Mouse (Mus musculus) hindbrain, embryonic 11.5 days (tissue): ENCODE data around the gene Ankrd11. TPM values are rescaled to one million over a fixed set of nuclear protein-coding genes. Genes with fewer than 3 reads are reported as not detected.

Source experiments
- ATAC-seq: fragments of 200-750 bp; cut with Nextera tagmentation; 2 replicates; pipeline ENCODE4 v1.8.0; 2017; ENCODE audit warnings: mild to moderate bottlenecking, moderate TSS enrichment, moderate library complexity; ENCODE audit not compliant: low FRiP score
- DNase-seq: peaks from one replicate; pipeline ENCODE4 v3.0.0-alpha.2; 2015; ENCODE audit warnings: low spot score
- H3K27ac ChIP-seq: fragments of 300-500 bp; sonication (generic); 2 replicates; pipeline ENCODE4 v1.5.1; 2014; ENCODE audit warnings: mild to moderate bottlenecking, low read depth, low read length
- H3K27me3 ChIP-seq: fragments of 300-500 bp; sonication (generic); 2 replicates; pipeline ENCODE4 v1.6.1; 2014; ENCODE audit warnings: mild to moderate bottlenecking, low read length, moderate library complexity, mixed read lengths; ENCODE audit not compliant: control insufficient read depth, insufficient read depth
- H3K36me3 ChIP-seq: fragments of 300-500 bp; sonication (generic); 2 replicates; pipeline ENCODE4 v1.6.1; 2014; ENCODE audit warnings: mild to moderate bottlenecking, low read length, moderate library complexity, mixed read lengths; ENCODE audit not compliant: control insufficient read depth, insufficient read depth
- H3K4me1 ChIP-seq: fragments of 300-500 bp; sonication (generic); replicated peaks from 2 replicates; pipeline ENCODE4 v1.6.1; 2014; ENCODE audit warnings: low read length, mixed read lengths; ENCODE audit not compliant: control insufficient read depth, insufficient read depth
- H3K4me2 ChIP-seq: fragments of 300-500 bp; sonication (generic); replicated peaks from 2 replicates; pipeline ENCODE4 v1.6.1; 2014; ENCODE audit warnings: mild to moderate bottlenecking, low read depth, low read length
- H3K4me3 ChIP-seq: fragments of 300-500 bp; sonication (generic); 2 replicates; pipeline ENCODE4 v1.5.1; 2014; ENCODE audit warnings: low read depth, low read length
- H3K9ac ChIP-seq: fragments of 300-500 bp; sonication (generic); 2 replicates; pipeline ENCODE4 v1.6.1; 2014; ENCODE audit warnings: low read depth, low read length
- H3K9me3 ChIP-seq: fragments of 300-500 bp; sonication (generic); 2 replicates; pipeline ENCODE4 v1.6.1; 2016; ENCODE audit warnings: low read length; ENCODE audit not compliant: control insufficient read depth
- WGBS: fragments of 180-500 bp; shearing (Covaris S2); extraction: QIAGEN DNeasy Blood & Tissue Kit; methylation state at CpG from one replicate; pipeline ENCODE4 v1.1.7; 2014; 5-methylcytosine and 5-hydroxymethylcytosine counted together
- polyA plus RNA-seq: library from polyadenylated mRNA; unstranded; fragments of >200 nt; fragmentation: Nextera tagmentation; extraction: Ambion mirVana; gene quantifications from 2 replicates; pipeline ENCODE4 v1.2.1, GENCODE M21; 2014

Ankrd11 gene
- polyA plus RNA-seq, 1 experiment from 2014 or later: 52.7 TPM

GRCm38 (mm10) chr8:123005328-123005727, 36.7 kb downstream of the Ankrd11 start:
- H3K9me3 ChIP-seq: no peaks in the 10 kb centered on the region
- ATAC-seq (no peak), DNase-seq (no peak)
- H3K9ac ChIP-seq: no peak overlapping the region
- 84% methylated on average over 3 of the region's 3 CpGs for WGBS
- H3K4me2 ChIP-seq: no peak overlapping the region
- H3K4me3 ChIP-seq: no peak overlapping the region
- no peaks in the 10 kb centered on the region for H3K36me3 ChIP-seq
- H3K4me1 ChIP-seq: no peaks in the 10 kb centered on the region
- no peaks in the 10 kb centered on the region for H3K27me3 ChIP-seq
- no peak overlapping the region for H3K27ac ChIP-seq

- no peaks in the 10 kb centered on the region for H3K4me1 ChIP-seq
- H3K27me3 ChIP-seq: no peaks in the 10 kb centered on the region
- H3K36me3 ChIP-seq: no peaks in the 10 kb centered on the region
- H3K4me3 ChIP-seq: no peak overlapping the region
- H3K9me3 ChIP-seq: no peaks in the 10 kb centered on the region
- 72% methylated on average over 14 of the region's 14 CpGs for WGBS
- DNase-seq (no peak), ATAC-seq (no peak)
- H3K9ac ChIP-seq: no peak overlapping the region
- H3K27ac ChIP-seq: no peak overlapping the region
- no peak overlapping the region for H3K4me2 ChIP-seq
These were observed 37.8 kb downstream of the Ankrd11 start for GRCm38 (mm10) chr8:123004033-123004922.

- no peak overlapping the region for H3K9ac ChIP-seq
- H3K4me1 ChIP-seq: no peaks in the 10 kb centered on the region
- H3K4me2 ChIP-seq: no peak overlapping the region
- DNase-seq (no peak), ATAC-seq (no peak)
- H3K27ac ChIP-seq: no peak overlapping the region
- H3K4me3 ChIP-seq: no peak overlapping the region
- 84% methylated on average over 2 of the region's 2 CpGs for WGBS
- H3K36me3 ChIP-seq: no peaks in the 10 kb centered on the region
- no peaks in the 10 kb centered on the region for H3K27me3 ChIP-seq
- H3K9me3 ChIP-seq: no peaks in the 10 kb centered on the region
These were observed 41.8 kb downstream of the Ankrd11 start for GRCm38 (mm10) chr8:123000311-123000710.

GRCm38 (mm10) chr8:122997963-122998362, 44.1 kb downstream of the Ankrd11 start:
- Histone ChIP-seq H3K27me3 (no peaks in the 10 kb centered on the region), H3K36me3 (no peaks in the 10 kb centered on the region), H3K4me1 (no peaks in the 10 kb centered on the region), H3K4me3 (no peak overlapping the region), H3K9ac (no peak overlapping the region), H3K4me2 (no peak overlapping the region), H3K27ac (no peak overlapping the region), H3K9me3 (no peaks in the 10 kb centered on the region)
- WGBS: 83% methylated on average over 4 of the region's 4 CpGs
- no peak for ATAC-seq
- no peak for DNase-seq

- Histone ChIP-seq H3K36me3 (no peaks in the 10 kb centered on the region), H3K9ac (no peak overlapping the region), H3K4me2 (no peak overlapping the region), H3K4me1 (no peaks in the 10 kb centered on the region), H3K4me3 (no peak overlapping the region), H3K27ac (no peak overlapping the region), H3K27me3 (no peaks in the 10 kb centered on the region), H3K9me3 (no peaks in the 10 kb centered on the region)
- 72% methylated on average over 5 of the region's 5 CpGs for WGBS
- DNase-seq (no peak), ATAC-seq (no peak)
These were observed 48.3 kb downstream of the Ankrd11 start for GRCm38 (mm10) chr8:122993740-122994139.

- no peaks in the 10 kb centered on the region for H3K27me3 ChIP-seq
- no peaks in the 10 kb centered on the region for H3K4me1 ChIP-seq
- H3K4me3 ChIP-seq: no peak overlapping the region
- 90% methylated on average over 3 of the region's 3 CpGs for WGBS
- no peaks in the 10 kb centered on the region for H3K36me3 ChIP-seq
- H3K27ac ChIP-seq: no peak overlapping the region
- ATAC-seq: no peak
- no peak overlapping the region for H3K4me2 ChIP-seq
- no peak for DNase-seq
- no peaks in the 10 kb centered on the region for H3K9me3 ChIP-seq
- no peak overlapping the region for H3K9ac ChIP-seq
These were observed 49.0 kb downstream of the Ankrd11 start for GRCm38 (mm10) chr8:122993031-122993430.

DNA sequence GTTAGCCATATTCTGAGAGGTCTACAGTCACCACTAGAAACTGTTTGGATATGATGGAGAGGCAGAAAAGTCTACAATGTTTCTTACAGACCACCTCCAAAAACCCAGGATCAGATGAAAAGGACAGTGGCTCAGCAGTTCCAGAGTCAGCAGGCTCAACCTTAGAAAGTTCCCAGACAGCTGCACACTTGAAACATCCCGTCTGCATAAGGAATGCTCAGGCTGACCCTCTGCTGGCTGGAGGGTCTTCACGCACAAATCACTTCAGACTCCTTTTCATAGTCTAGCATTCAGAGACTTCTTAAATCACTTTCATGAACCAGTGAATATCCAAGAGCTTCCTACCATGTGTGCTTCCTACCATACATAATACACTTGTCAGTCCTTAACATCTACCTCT, 49.8 kb downstream of the Ankrd11 start:
- Histone ChIP-seq H3K9ac (no peak overlapping the region), H3K27ac (no peak overlapping the region), H3K27me3 (no peaks in the 10 kb centered on the region), H3K4me3 (no peak overlapping the region), H3K4me1 (no peaks in the 10 kb centered on the region), H3K4me2 (no peak overlapping the region), H3K36me3 (no peaks in the 10 kb centered on the region), H3K9me3 (no peaks in the 10 kb centered on the region)
- 64% methylated on average over 2 of the region's 2 CpGs for WGBS
- ATAC-seq (no peak), DNase-seq (no peak)

DNA sequence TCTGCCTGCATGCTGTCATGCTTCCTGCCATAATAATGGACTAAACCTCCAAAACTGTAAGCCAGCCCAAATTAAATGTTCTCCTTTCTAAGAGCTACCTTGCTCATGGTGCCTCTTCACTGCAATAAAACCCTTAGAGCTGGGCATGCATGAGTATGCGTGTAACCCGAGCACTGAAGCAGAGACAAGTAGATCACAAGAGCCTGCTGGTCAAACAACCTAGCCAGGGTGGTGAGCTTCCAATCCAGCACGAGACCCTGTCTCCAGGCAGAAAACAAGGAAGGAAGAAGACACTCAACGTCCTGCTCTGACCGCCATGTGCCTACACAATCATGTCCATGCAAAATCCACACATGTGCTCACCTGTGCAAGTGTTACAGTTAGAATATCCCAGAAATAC, 50.7 kb downstream of the Ankrd11 start:
- ATAC-seq: no peak
- WGBS: 85% methylated on average over 5 of the region's 5 CpGs
- Histone ChIP-seq H3K27ac (no peak overlapping the region), H3K36me3 (no peaks in the 10 kb centered on the region), H3K4me3 (no peak overlapping the region), H3K4me2 (no peak overlapping the region), H3K9me3 (no peaks in the 10 kb centered on the region), H3K27me3 (no peaks in the 10 kb centered on the region), H3K9ac (no peak overlapping the region), H3K4me1 (no peaks in the 10 kb centered on the region)
- no peak for DNase-seq

DNA sequence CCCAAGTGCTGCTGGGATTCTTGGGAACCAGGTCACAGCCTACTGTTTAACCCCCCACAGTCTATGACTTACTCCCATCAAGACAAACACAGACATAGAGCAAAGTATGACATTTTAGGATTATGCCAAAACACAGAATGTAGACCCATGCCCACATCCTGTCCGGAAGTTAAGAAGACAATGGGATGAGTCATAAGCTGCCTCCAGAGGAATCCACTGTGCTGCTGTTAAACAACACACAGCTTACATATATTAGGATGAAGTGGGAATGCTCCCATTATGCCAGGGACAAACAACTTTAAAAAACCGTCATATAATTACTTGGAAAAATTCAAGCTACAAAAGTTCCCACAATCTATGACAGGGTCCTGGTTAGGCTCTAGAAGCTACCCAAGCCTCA, 52.1 kb downstream of the Ankrd11 start:
- no peak overlapping the region for H3K4me2 ChIP-seq
- H3K9ac ChIP-seq: no peak overlapping the region
- H3K9me3 ChIP-seq: no peaks in the 10 kb centered on the region
- no peaks in the 10 kb centered on the region for H3K27me3 ChIP-seq
- ATAC-seq (no peak), DNase-seq (no peak)
- no peak overlapping the region for H3K27ac ChIP-seq
- no peaks in the 10 kb centered on the region for H3K36me3 ChIP-seq
- no peak overlapping the region for H3K4me3 ChIP-seq
- no peaks in the 10 kb centered on the region for H3K4me1 ChIP-seq
- 87% methylated on average over 2 of the region's 2 CpGs for WGBS
